Mouse (Mus musculus) olfactory bulb, adult 2 months (tissue): Measurements from ENCODE around the gene 1700020L24Rik.

ENCODE experiments used
- CTCF ChIP-seq: fragments of 200-500 bp; IDR thresholded peaks from 2 replicates; pipeline ENCODE4 v1.5.1; 2012; ENCODE audit warnings: low read depth, mild to moderate bottlenecking, low read length, moderate library complexity; ENCODE audit not compliant: insufficient read depth
- POLR2A ChIP-seq: fragments of 200-500 bp; IDR thresholded peaks from 2 replicates; pipeline ENCODE4 v1.6.1; 2012; ENCODE audit warnings: mild to moderate bottlenecking, low read depth, low read length, moderate library complexity; ENCODE audit not compliant: insufficient read depth

DNA sequence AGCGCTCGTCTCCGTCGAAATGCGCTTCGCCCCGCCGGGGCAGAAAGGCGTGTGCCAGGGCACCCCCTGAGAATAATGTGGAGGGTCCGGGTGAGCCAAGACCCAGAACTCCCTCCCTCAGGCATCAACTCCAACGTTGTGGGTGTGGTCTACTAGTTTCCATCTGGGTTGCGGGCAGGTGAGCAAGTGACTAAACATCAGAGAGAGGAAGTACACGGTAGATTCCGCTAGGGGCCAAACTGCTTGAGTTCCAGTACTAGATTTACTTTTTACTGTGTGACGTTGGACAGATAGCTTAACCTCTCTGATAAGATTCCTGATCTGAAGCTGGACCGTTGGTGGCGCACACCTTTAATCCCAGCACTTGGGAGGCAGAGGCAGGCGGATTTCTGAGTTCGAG is 7.5 kb downstream of the 1700020L24Rik start:
- no peak for TF ChIP-seq CTCF
- no peak for TF ChIP-seq POLR2A
